Mouse (Mus musculus): ENCODE data around the gene Vps52.
A peak's percentile ranks its signal among the peaks of the same experiment; 100 is the strongest.
"Not testable (repeated sequence)": the region's sequence is repeated elsewhere in the genome, so short reads cannot be mapped to it uniquely, and the experiment has no call there.

Vps52 gene

GRCm38 (mm10) chr17:33943454-33943853 is 12.2 kb upstream of the Vps52 start:
- DNase-seq (ENCODE audit: low spot score) = no peak

GRCm38 (mm10) chr17:33947430-33948089 is 8.1 kb upstream of the Vps52 start:
- DNase-seq (ENCODE audit: low spot score) = no peak

GRCm38 (mm10) chr17:33948090-33948904 is 7.3 kb upstream of the Vps52 start:
- DNase-seq (ENCODE audit: low spot score) = no peak

GRCm38 (mm10) chr17:33948905-33949537 is 6.6 kb upstream of the Vps52 start:
- DNase-seq (ENCODE audit: low spot score) = no peak

GRCm38 (mm10) chr17:33950131-33950625 is 5.4 kb upstream of the Vps52 start:
- no peak for DNase-seq (ENCODE audit: low spot score)

GRCm38 (mm10) chr17:33951021-33951946 is 4.3 kb upstream of the Vps52 start, which contains the start of gene B3galt4:
B3galt4 (minus strand) TSS chr17:33951488.
- DNase-seq (ENCODE audit: low spot score) = peak; percentile 89

- DNase-seq (ENCODE audit: low spot score) = not testable (repeated sequence)
Measured at GRCm38 (mm10) chr17:33952015-33952414, 3.6 kb upstream of the Vps52 start.

- no peak for DNase-seq (ENCODE audit: low spot score)
Measured at GRCm38 (mm10) chr17:33952879-33953278, 2.7 kb upstream of the Vps52 start.

- DNase-seq (ENCODE audit: low spot score) = no peak
Measured at GRCm38 (mm10) chr17:33953310-33953709, 2.3 kb upstream of the Vps52 start.

GRCm38 (mm10) chr17:33953961-33954565 is 1.5 kb upstream of the Vps52 start:
- no peak for DNase-seq (ENCODE audit: low spot score)

- no peak for DNase-seq (ENCODE audit: low spot score)
Measured at GRCm38 (mm10) chr17:33954646-33955554, 712 bp upstream of the Vps52 start.

GRCm38 (mm10) chr17:33956336-33956735 is 724 bp downstream of the Vps52 start:
- no peak for DNase-seq (ENCODE audit: low spot score)

GRCm38 (mm10) chr17:33957493-33957892 is 1.9 kb downstream of the Vps52 start:
- no peak for DNase-seq (ENCODE audit: low spot score)

GRCm38 (mm10) chr17:33958451-33958850 is 2.8 kb downstream of the Vps52 start:
- no peak for DNase-seq (ENCODE audit: low spot score)

- DNase-seq (ENCODE audit: low spot score) = no peak
Measured at GRCm38 (mm10) chr17:33959135-33959534, 3.5 kb downstream of the Vps52 start.

GRCm38 (mm10) chr17:33959948-33960347 is 4.3 kb downstream of the Vps52 start:
- DNase-seq (ENCODE audit: low spot score) = no peak

GRCm38 (mm10) chr17:33962876-33963275 is 7.3 kb downstream of the Vps52 start:
- DNase-seq (ENCODE audit: low spot score) = no peak

GRCm38 (mm10) chr17:33965082-33965845 is 9.7 kb downstream of the Vps52 start:
- DNase-seq (ENCODE audit: low spot score) = no peak

GRCm38 (mm10) chr17:33965846-33966550 is 10.4 kb downstream of the Vps52 start:
- no peak for DNase-seq (ENCODE audit: low spot score)
